Mouse (Mus musculus) small intestine, adult 2 months (tissue): ENCODE measurements around the gene Ltf. TPM values are rescaled to one million over a fixed set of nuclear protein-coding genes. Genes with fewer than 3 reads are reported as not detected.
A peak's percentile ranks its signal among the peaks of the same experiment; 100 is the strongest.

ENCODE experiments used
- H3K27ac ChIP-seq: fragments of 200-500 bp; 2 replicates; pipeline ENCODE4 v1.5.1; 2012; ENCODE audit warnings: low read depth, low read length, control low read depth, inconsistent platforms; ENCODE audit not compliant: insufficient read depth
- H3K27me3 ChIP-seq: fragments of 200-500 bp; 2 replicates; pipeline ENCODE4 v1.6.1; 2012; ENCODE audit warnings: mild to moderate bottlenecking, moderate library complexity, low read length, inconsistent platforms; ENCODE audit not compliant: control insufficient read depth, insufficient read depth
- H3K36me3 ChIP-seq: fragments of 200-500 bp; 2 replicates; pipeline ENCODE4 v1.6.1; 2012; ENCODE audit warnings: mild to moderate bottlenecking, low read length, control low read depth, inconsistent platforms; ENCODE audit not compliant: control insufficient read depth, insufficient read depth
- H3K4me1 ChIP-seq: fragments of 200-500 bp; 2 replicates; pipeline ENCODE4 v1.6.1; 2012; ENCODE audit warnings: low read length, inconsistent platforms, mixed read lengths; ENCODE audit not compliant: control insufficient read depth, insufficient read depth, insufficient read length
- H3K4me3 ChIP-seq: fragments of 200-500 bp; 2 replicates; pipeline ENCODE4 v1.5.1; 2012; ENCODE audit warnings: low read depth, mild to moderate bottlenecking, control low read depth, inconsistent platforms, low read length, moderate library complexity
- CTCF ChIP-seq: fragments of 200-500 bp; IDR thresholded peaks from 2 replicates; pipeline ENCODE4 v1.5.1; 2012; ENCODE audit warnings: low read depth, mild to moderate bottlenecking, control low read depth, inconsistent platforms, low read length, moderate library complexity, mixed read lengths; ENCODE audit not compliant: insufficient replicate concordance, insufficient read length; ENCODE audit errors: extremely low read depth
- POLR2A ChIP-seq: fragments of 200-500 bp; IDR thresholded peaks from 2 replicates; pipeline ENCODE4 v1.6.1; 2012; ENCODE audit warnings: low read depth, mild to moderate bottlenecking, control low read depth, inconsistent platforms, low read length, moderate library complexity
- WGBS: fragments of 180-500 bp; shearing (Covaris S2); methylation state at CpG from one replicate; pipeline ENCODE4 v1.1.7; 2018; 5-methylcytosine and 5-hydroxymethylcytosine counted together
- polyA plus RNA-seq: library from polyadenylated mRNA; depleted of rRNA; stranded (reverse); fragments of >200 nt; gene quantifications from 2 replicates; pipeline ENCODE4 v1.2.3, GENCODE M21; 2012

The Ltf gene
- polyA plus RNA-seq, 1 experiment: 0.29 TPM

DNA sequence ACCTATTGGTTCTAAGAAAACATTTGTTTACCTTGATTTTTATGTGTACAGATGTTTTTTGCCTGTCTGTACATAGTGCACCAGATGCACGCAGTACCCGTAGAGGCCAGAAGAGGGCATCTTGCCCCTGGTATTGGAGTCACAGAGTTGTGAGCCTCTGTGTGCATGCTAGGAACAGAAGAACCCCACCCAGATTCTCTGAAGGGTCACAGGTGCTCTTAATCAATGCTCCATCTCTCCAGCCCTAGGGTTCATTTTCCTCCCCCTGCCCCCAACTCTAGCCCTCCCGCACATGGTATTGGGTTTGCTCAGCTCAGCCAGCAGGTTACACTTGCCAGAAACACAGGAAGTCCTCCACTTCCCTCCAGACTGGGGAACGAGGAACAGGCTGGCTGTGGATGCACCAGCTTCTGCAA is 51.5 kb downstream of the Ltf start:
- Histone ChIP-seq H3K4me3 (no peak overlapping the region), H3K4me1 (no peaks in the 10 kb centered on the region), H3K36me3 (no peaks in the 10 kb centered on the region), H3K27ac (no peak overlapping the region), H3K27me3 (no peaks in the 10 kb centered on the region)
- 28% methylated on average over 4 of the region's 4 CpGs for WGBS
- TF ChIP-seq CTCF: peak; percentile 67; the same call in 1 of the 2 replicates
- no peak for TF ChIP-seq POLR2A

DNA sequence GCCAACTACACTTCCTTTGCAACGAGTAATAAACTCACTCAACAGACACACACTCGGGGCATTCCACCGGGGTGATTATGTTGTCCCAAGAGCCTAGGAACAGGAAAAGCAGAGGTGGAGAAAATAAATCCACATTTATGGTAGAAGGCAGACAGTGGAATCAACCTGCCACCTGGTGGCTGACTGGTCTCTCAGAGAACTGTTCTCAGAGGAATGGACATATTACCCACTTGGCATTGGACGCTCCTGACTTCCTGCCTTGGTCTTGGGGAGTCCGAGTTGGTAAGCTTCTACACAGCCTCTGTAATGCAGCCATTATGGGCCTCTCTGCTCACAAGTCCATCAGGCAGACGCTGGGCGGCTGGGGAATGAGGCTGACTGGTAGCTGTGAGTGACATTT is 53.1 kb downstream of the Ltf start:
- no peak overlapping the region for H3K27ac ChIP-seq
- TF ChIP-seq CTCF (peak; percentile 38; the same call in 1 of the 2 replicates), POLR2A (no peak)
- 20% methylated on average over 7 of the region's 7 CpGs for WGBS

DNA sequence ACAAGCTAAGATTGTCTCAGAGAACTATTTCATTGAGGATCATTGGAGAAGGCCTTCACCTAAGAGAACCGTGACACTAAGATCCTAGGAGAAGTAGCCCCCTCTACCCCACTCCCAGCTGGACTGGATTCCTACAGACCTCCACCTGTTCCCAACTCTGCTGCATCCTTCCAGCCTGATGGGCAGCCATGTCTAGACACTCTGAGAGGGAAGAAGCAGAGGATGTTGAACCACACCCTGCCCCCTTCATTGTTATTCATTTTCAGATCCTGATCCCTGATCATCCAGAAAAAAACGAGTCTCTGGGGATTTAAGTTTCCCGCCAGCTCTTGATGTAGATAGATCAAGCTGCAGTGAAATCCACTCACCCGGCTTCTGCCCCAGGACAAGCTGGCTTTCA is 53.9 kb downstream of the Ltf start:
- no peaks in the 10 kb centered on the region for H3K36me3 ChIP-seq
- 76% methylated on average over 4 of the region's 4 CpGs for WGBS
- no peaks in the 10 kb centered on the region for H3K27me3 ChIP-seq
- no peak overlapping the region for H3K27ac ChIP-seq
- H3K4me1 ChIP-seq: no peaks in the 10 kb centered on the region
- no peak overlapping the region for H3K4me3 ChIP-seq
- TF ChIP-seq POLR2A (no peak), CTCF (no peak)

More for the DNA sequence above, 53.1 kb downstream of the Ltf start:
- Histone ChIP-seq H3K36me3 (no peaks in the 10 kb centered on the region), H3K4me3 (no peak overlapping the region), H3K27me3 (no peaks in the 10 kb centered on the region), H3K4me1 (no peaks in the 10 kb centered on the region)

DNA sequence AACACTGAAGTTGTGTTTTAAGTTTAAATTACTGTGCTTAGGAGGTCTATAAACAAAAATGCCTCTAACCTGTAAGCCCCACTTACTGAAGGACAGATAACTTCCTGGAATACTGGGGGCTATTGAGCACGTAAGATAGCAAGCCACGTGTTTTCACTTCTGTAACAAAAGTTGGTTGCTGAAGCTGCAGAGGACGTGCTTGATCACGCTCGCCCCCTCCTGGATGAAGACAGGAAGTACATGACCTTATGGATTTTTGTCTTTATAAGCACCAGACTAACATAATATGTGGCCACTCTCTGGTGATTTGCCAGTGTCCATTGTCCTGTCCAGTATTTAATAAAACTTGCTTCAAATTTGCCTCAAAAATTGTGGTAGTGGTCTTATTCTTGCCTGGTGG is 58.7 kb downstream of the Ltf start:
- TF ChIP-seq POLR2A (no peak), CTCF (peak; percentile 41; the same call in 1 of the 2 replicates)
- H3K27ac ChIP-seq: no peak overlapping the region
- WGBS: 67% methylated on average over 5 of the region's 5 CpGs
- no peaks in the 10 kb centered on the region for H3K27me3 ChIP-seq
- H3K4me1 ChIP-seq: no peaks in the 10 kb centered on the region
- H3K4me3 ChIP-seq: no peak overlapping the region
- H3K36me3 ChIP-seq: no peaks in the 10 kb centered on the region

DNA sequence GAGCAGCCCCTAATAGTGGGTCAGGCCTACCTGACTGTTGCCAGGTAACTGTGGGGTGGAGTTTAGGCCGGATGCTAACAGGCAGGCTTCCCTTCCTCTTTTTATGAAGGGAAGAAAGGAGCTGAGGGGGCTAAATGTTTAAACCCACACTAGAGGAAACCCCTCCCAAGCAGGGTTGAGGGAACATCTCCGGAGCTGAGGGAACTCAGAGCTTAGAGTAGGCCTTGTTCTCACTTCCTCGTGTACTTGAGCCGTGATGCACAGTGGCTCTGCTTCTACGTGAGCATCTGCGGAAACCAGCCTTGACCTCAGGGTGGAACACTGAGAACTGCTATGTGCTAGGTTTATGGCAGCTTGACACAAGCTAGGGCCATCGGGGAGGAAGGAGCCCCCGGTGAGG is 61.7 kb downstream of the Ltf start:
- Histone ChIP-seq H3K36me3 (no peaks in the 10 kb centered on the region), H3K27me3 (no peaks in the 10 kb centered on the region), H3K4me1 (no peaks in the 10 kb centered on the region), H3K27ac (no peak overlapping the region), H3K4me3 (no peak overlapping the region)
- 88% methylated on average over 8 of the region's 8 CpGs for WGBS
- TF ChIP-seq CTCF: no peak
- no peak for TF ChIP-seq POLR2A

DNA sequence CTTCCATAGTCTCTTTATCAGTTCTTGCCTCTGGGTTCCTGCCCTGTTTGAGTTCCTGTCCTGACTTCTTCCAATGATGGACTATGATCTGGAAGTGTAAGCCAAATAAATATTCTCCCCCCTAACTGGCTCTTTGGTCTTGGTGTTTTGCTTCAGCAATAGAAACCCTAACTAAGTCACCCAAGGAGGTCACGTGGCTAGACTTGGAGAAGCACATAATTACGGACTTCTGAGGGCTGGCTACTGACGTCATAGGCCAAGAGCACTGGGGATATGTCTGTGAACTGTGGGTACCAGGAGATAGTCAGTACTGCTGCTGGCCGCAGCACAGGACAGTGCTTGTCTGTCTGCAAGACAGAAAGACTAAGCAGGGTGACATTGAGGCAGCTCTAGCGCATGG is 62.7 kb downstream of the Ltf start:
- Histone ChIP-seq H3K4me3 (no peak overlapping the region), H3K36me3 (no peaks in the 10 kb centered on the region), H3K4me1 (no peaks in the 10 kb centered on the region), H3K27me3 (no peaks in the 10 kb centered on the region), H3K27ac (no peak overlapping the region)
- TF ChIP-seq CTCF: no peak
- no peak for TF ChIP-seq POLR2A
- WGBS: 88% methylated on average over 5 of the region's 5 CpGs

DNA sequence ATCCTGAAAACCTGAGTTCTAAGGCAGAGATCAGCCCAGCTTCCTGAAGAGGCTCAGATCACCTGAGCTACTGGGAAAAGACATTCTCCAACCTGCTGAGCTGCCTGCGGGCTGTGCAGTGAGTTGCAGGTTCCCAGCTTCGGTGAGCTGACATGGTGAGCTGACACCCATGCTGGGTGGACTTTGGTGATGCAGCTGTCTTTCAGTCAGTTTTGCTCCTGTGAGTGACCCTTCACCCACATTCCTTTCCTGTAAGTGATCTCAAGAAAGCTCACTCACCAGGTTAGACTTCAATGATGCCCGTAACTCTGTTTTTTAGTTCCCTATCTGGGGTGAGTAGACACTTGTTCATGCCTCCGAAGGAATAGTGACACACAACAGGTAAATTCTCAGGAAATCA is 66.3 kb downstream of the Ltf start:
- TF ChIP-seq POLR2A (no peak), CTCF (no peak)
- no peaks in the 10 kb centered on the region for H3K36me3 ChIP-seq

DNA sequence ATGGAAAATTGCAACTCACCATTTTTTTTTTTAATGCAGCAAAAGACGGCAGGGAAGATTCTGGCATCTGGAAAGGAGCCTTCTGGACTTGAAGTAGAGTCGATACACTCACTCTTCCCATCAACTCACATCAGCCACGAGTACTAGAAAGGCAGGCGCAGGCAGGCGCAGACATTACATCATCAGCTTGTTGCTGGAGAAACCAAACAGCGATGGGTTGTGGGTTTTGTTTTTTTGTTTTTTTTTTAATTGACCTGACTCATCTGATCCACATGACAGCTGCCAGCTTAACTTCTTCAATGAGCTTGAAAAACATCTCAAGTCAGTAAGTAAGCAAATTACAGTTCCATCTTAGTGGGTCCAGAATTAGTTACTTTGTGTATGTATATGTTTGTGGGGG is 67.1 kb downstream of the Ltf start:
- Histone ChIP-seq H3K4me3 (no peak overlapping the region), H3K36me3 (no peaks in the 10 kb centered on the region), H3K27me3 (no peaks in the 10 kb centered on the region), H3K4me1 (no peaks in the 10 kb centered on the region), H3K27ac (no peak overlapping the region)
- TF ChIP-seq CTCF (no peak), POLR2A (no peak)
- WGBS: 72% methylated on average over 6 of the region's 6 CpGs

More for the DNA sequence above, 66.3 kb downstream of the Ltf start:
- Histone ChIP-seq H3K27ac (no peak overlapping the region), H3K27me3 (no peaks in the 10 kb centered on the region), H3K4me1 (no peaks in the 10 kb centered on the region), H3K4me3 (no peak overlapping the region)
- WGBS: 42% methylated on average over 4 of the region's 4 CpGs
